8 mouse cellular contexts compared by ENCODE assay signal in genomic region chr11:95119990-95120632, GRCm38 (mm10). TPM values are rescaled to one million over a fixed set of nuclear protein-coding genes. Genes with fewer than 3 reads are reported as not detected.
DNase-seq lines count a peak whose midpoint lies in the region; ATAC-seq and TF ChIP-seq lines count a peak whose summit lies in the region.

TSS of gene Dlx3 (plus strand) at chr11:95120119.

- H3K27me3 ChIP-seq in E14TG2a.4 (ENCODE audit: insufficient read depth, low read length), result peaks cover 80% of the 10 kb centered on the region
- H3K27me3 ChIP-seq in forebrain, embryonic 12.5 days, result peaks cover 86% of the 10 kb centered on the region
- H3K27me3 ChIP-seq in neural tube, embryonic 14.5 days (ENCODE audit: control insufficient read depth, insufficient read depth, low read length), result peaks cover 44% of the 10 kb centered on the region

- H3K36me3 ChIP-seq in E14TG2a.4 (ENCODE audit: insufficient read depth, low read length), result no peaks in the 10 kb centered on the region
- no peaks in the 10 kb centered on the region for H3K36me3 ChIP-seq in forebrain, embryonic 12.5 days (replicated peaks)
- no peaks in the 10 kb centered on the region for H3K36me3 ChIP-seq in neural tube, embryonic 14.5 days (ENCODE audit: control insufficient read depth, insufficient read depth, low read length)

- H3K4me2 ChIP-seq in forebrain, embryonic 12.5 days, result peak within 1 kb of the TSS; percentile 68
- peak within 1 kb of the TSS; percentile 72 for H3K4me2 ChIP-seq in neural tube, embryonic 14.5 days (ENCODE audit: low read depth, low read length)

- H3K9ac ChIP-seq in forebrain, embryonic 12.5 days, result peak within 1 kb of the TSS; percentile 47; the same call in 1 of the 2 replicates
- peak within 1 kb of the TSS; percentile 34; the same call in 1 of the 2 replicates for H3K9ac ChIP-seq in neural tube, embryonic 14.5 days (replicated peaks; ENCODE audit: low read depth, low read length)

- peak; percentile 64 to 71 for DNase-seq in cerebellum, postnatal 10 days
- no peak for DNase-seq in cerebellum, adult 8-10 months
- DNase-seq in kidney, postnatal 4 days, result peak; percentile 75 to 81
- no peak for DNase-seq in layer of hippocampus, adult 18-20 months (ENCODE audit: low spot score in 2 of 2)
- no peak for DNase-seq in natural killer cell, adult 2 months (ENCODE audit: low spot score in 2 of 2)

- WGBS in forebrain, embryonic 12.5 days, result under 1% methylated on average over 54 of the region's 55 CpGs
- WGBS in neural tube, embryonic 14.5 days, result under 1% methylated on average over 52 of the region's 55 CpGs

- no peak for TF ChIP-seq CTCF in E14TG2a.4 (conservative IDR thresholded peaks at IDR 0.05; ENCODE audit: low read length)

- no peaks in the 10 kb centered on the region for H3K9me3 ChIP-seq in E14TG2a.4 (ENCODE audit: low read length)
- no peaks in the 10 kb centered on the region for H3K9me3 ChIP-seq in forebrain, embryonic 12.5 days
- no peaks in the 10 kb centered on the region for H3K9me3 ChIP-seq in neural tube, embryonic 14.5 days (ENCODE audit: control insufficient read depth, low read length)

- peaks cover 54% of the 10 kb centered on the region for H3K4me1 ChIP-seq in E14TG2a.4 (replicated peaks; ENCODE audit: low read depth, low read length)
- peaks cover 24% of the 10 kb centered on the region for H3K4me1 ChIP-seq in forebrain, embryonic 12.5 days
- peaks cover 9% of the 10 kb centered on the region; the same call in 1 of the 2 replicates for H3K4me1 ChIP-seq in neural tube, embryonic 14.5 days (ENCODE audit: control insufficient read depth, insufficient read depth, low read length)

- peak within 1 kb of the TSS; percentile 74 for H3K4me3 ChIP-seq in E14TG2a.4 (replicated peaks; ENCODE audit: low read length)
- H3K4me3 ChIP-seq in forebrain, embryonic 12.5 days (replicated peaks), result peak within 1 kb of the TSS; percentile 41
- H3K4me3 ChIP-seq in neural tube, embryonic 14.5 days (ENCODE audit: low read depth, low read length), result peak within 1 kb of the TSS; percentile 34

- ATAC-seq in forebrain, embryonic 12.5 days (ENCODE audit: low FRiP score), result peak; percentile 57
- ATAC-seq in neural tube, embryonic 14.5 days (ENCODE audit: low read depth), result 0 out of 2 replicates have a peak, but pooled peaks have one; percentile 39

- no peak within 1 kb of the TSS for H3K27ac ChIP-seq in forebrain, embryonic 12.5 days
- H3K27ac ChIP-seq in neural tube, embryonic 14.5 days (ENCODE audit: low read depth, low read length), result no peak within 1 kb of the TSS

RNA-seq across cellular contexts. Expression of gene Dlx3, which starts in this region (rescaled TPM):
- 1.0 and 1.1 TPM in 2 replicates for polyA plus RNA-seq in forebrain, embryonic 12.5 days (2016; fragmentation: Nextera tagmentation; extraction: Ambion mirVana)
- polyA plus RNA-seq in neural tube, embryonic 14.5 days (2014; fragmentation: Nextera tagmentation; extraction: Ambion mirVana), result 0.23 TPM in 1 of 2 replicates, not detected in the other
- not detected for total RNA-seq in layer of hippocampus, adult 18-20 months (2021)

Comparison
In these comparisons a context has a peak if more than half of its experiments do, and no peak if none do; other contexts are left out.
1. DNase-seq: peak in cerebellum, postnatal 10 days (2 of 2) and kidney, postnatal 4 days (2 of 2); none in cerebellum, adult 8-10 months (single experiment), layer of hippocampus, adult 18-20 months (0 of 2) and natural killer cell, adult 2 months (0 of 2).
2. Peak in ATAC-seq, H3K4me3 ChIP-seq, H3K9ac ChIP-seq and H3K4me2 ChIP-seq in neural tube, embryonic 14.5 days; RNA of the gene not detected or under 1 TPM.
3. Peak in every context shown above with its lines, with median percentiles within 50 percentile points of each other: H3K4me3 ChIP-seq.